Mouse (Mus musculus): ENCODE measurements around the gene Cacna1e.

Cacna1e gene

GRCm38 (mm10) chr1:154884275-154885206 lies at the start of gene Cacna1e:
Gene Cacna1e (minus strand): TSS chr1:154884501.
- DNase-seq (ENCODE audit: low spot score) = peak; percentile 34

GRCm38 (mm10) chr1:154918406-154918805 lies 34.1 kb upstream of the Cacna1e start:
- no peak for DNase-seq (ENCODE audit: low spot score)

- DNase-seq (ENCODE audit: low spot score) = no peak
These were observed 33.1 kb upstream of the Cacna1e start for GRCm38 (mm10) chr1:154917438-154917837.

GRCm38 (mm10) chr1:154909554-154909953 lies 25.3 kb upstream of the Cacna1e start:
- no peak for DNase-seq (ENCODE audit: low spot score)

GRCm38 (mm10) chr1:154897390-154897789 lies 13.1 kb upstream of the Cacna1e start:
- DNase-seq (ENCODE audit: low spot score) = no peak

- DNase-seq (ENCODE audit: low spot score) = no peak
These were observed 5.9 kb upstream of the Cacna1e start for GRCm38 (mm10) chr1:154890244-154890643.

GRCm38 (mm10) chr1:154888495-154888894 lies 4.2 kb upstream of the Cacna1e start:
- no peak for DNase-seq (ENCODE audit: low spot score)

GRCm38 (mm10) chr1:154888018-154888417 lies 3.7 kb upstream of the Cacna1e start:
- no peak for DNase-seq (ENCODE audit: low spot score)

- no peak for DNase-seq (ENCODE audit: low spot score)
These were observed 3.2 kb upstream of the Cacna1e start for GRCm38 (mm10) chr1:154887546-154887945.

GRCm38 (mm10) chr1:154886611-154887010 lies 2.3 kb upstream of the Cacna1e start:
- DNase-seq (ENCODE audit: low spot score) = peak; percentile 51

GRCm38 (mm10) chr1:154885207-154885548 lies 877 bp upstream of the Cacna1e start:
- peak; percentile 38 for DNase-seq (ENCODE audit: low spot score)

- peak; percentile 16 for DNase-seq (ENCODE audit: low spot score)
These were observed 607 bp downstream of the Cacna1e start for GRCm38 (mm10) chr1:154883596-154884191.

- DNase-seq (ENCODE audit: low spot score) = no peak
These were observed 18.3 kb downstream of the Cacna1e start for GRCm38 (mm10) chr1:154865981-154866380.

GRCm38 (mm10) chr1:154861416-154861815 lies 22.9 kb downstream of the Cacna1e start:
- no peak for DNase-seq (ENCODE audit: low spot score)

- no peak for DNase-seq (ENCODE audit: low spot score)
These were observed 29.7 kb downstream of the Cacna1e start for GRCm38 (mm10) chr1:154854564-154854963.

- DNase-seq (ENCODE audit: low spot score) = no peak
These were observed 33.6 kb downstream of the Cacna1e start for GRCm38 (mm10) chr1:154850515-154851287.

- DNase-seq (ENCODE audit: low spot score) = no peak
These were observed 35.4 kb downstream of the Cacna1e start for GRCm38 (mm10) chr1:154848683-154849579.

GRCm38 (mm10) chr1:154846900-154847299 lies 37.4 kb downstream of the Cacna1e start:
- no peak for DNase-seq (ENCODE audit: low spot score)

GRCm38 (mm10) chr1:154843427-154843826 lies 40.9 kb downstream of the Cacna1e start:
- no peak for DNase-seq (ENCODE audit: low spot score)

GRCm38 (mm10) chr1:154842336-154842735 lies 42.0 kb downstream of the Cacna1e start:
- DNase-seq (ENCODE audit: low spot score) = no peak

GRCm38 (mm10) chr1:154841057-154841630 lies 43.2 kb downstream of the Cacna1e start:
- no peak for DNase-seq (ENCODE audit: low spot score)

Measured in embryo, embryonic 10 days (tissue).